Mouse (Mus musculus) midbrain, postnatal 0 days (tissue): ENCODE data around the gene Cdc6. TPM values are rescaled to one million over a fixed set of nuclear protein-coding genes. Genes with fewer than 3 reads are reported as not detected.

Experiments
- ATAC-seq: fragments of 200-750 bp; cut with Nextera tagmentation; 2 replicates; pipeline ENCODE4 v1.8.0; 2017; ENCODE audit warnings: moderate number of reproducible peaks, mild to moderate bottlenecking, moderate TSS enrichment, moderate library complexity; ENCODE audit not compliant: low FRiP score
- DNase-seq: peaks from one replicate; pipeline ENCODE4 v3.0.0-alpha.2; 2015; ENCODE audit warnings: low spot score
- H3K27ac ChIP-seq: fragments of 300-500 bp; sonication (generic); 2 replicates; pipeline ENCODE4 v1.5.1; 2014; ENCODE audit warnings: low read depth, mild to moderate bottlenecking, low read length, mixed read lengths
- H3K27me3 ChIP-seq: fragments of 300-500 bp; sonication (generic); 2 replicates; pipeline ENCODE4 v1.6.1; 2014; ENCODE audit warnings: low read length, control low read depth, mixed read lengths; ENCODE audit not compliant: insufficient read depth
- H3K36me3 ChIP-seq: fragments of 300-500 bp; sonication (generic); 2 replicates; pipeline ENCODE4 v1.6.1; 2014; ENCODE audit warnings: low read length, control low read depth, mixed read lengths; ENCODE audit not compliant: insufficient read depth
- H3K4me1 ChIP-seq: fragments of 300-500 bp; sonication (generic); 2 replicates; pipeline ENCODE4 v1.6.1; 2014; ENCODE audit warnings: mild to moderate bottlenecking, control low read depth, antibody characterized with exemption, low read length, mixed read lengths; ENCODE audit not compliant: insufficient read depth
- H3K4me2 ChIP-seq: fragments of 300-500 bp; sonication (generic); 2 replicates; pipeline ENCODE4 v1.6.1; 2014; ENCODE audit warnings: low read depth, mild to moderate bottlenecking, low read length, mixed read lengths; ENCODE audit not compliant: poor library complexity, severe bottlenecking
- H3K4me3 ChIP-seq: fragments of 300-500 bp; sonication (generic); 2 replicates; pipeline ENCODE4 v1.5.1; 2014; ENCODE audit warnings: low read depth, mild to moderate bottlenecking, low read length, moderate library complexity
- H3K9ac ChIP-seq: fragments of 300-500 bp; sonication (generic); replicated peaks from 2 replicates; pipeline ENCODE4 v1.6.1; 2014; ENCODE audit warnings: mild to moderate bottlenecking, low read length, moderate library complexity, mixed read lengths; ENCODE audit not compliant: poor library complexity, severe bottlenecking
- H3K9me3 ChIP-seq: fragments of 300-500 bp; sonication (generic); 2 replicates; pipeline ENCODE4 v1.6.1; 2016; ENCODE audit warnings: low read length, control low read depth
- CTCF ChIP-seq: IDR thresholded peaks from 2 replicates; pipeline ENCODE4 v1.5.1; 2016; ENCODE audit warnings: antibody characterized with exemption, mild to moderate bottlenecking
- WGBS: fragments of 180-500 bp; shearing (Covaris S2); extraction: QIAGEN DNeasy Blood & Tissue Kit; methylation state at CpG from one replicate; pipeline ENCODE4 v1.1.7; 2014; 5-methylcytosine and 5-hydroxymethylcytosine counted together
- polyA plus RNA-seq: library from polyadenylated mRNA; unstranded; fragments of >200 nt; fragmentation: Nextera tagmentation; extraction: Ambion mirVana; gene quantifications from 2 replicates; pipeline ENCODE4 v1.2.1, GENCODE M21; 2015
- total RNA-seq: library from RNA; depleted of rRNA; stranded (reverse); fragments of >200 nt; gene quantifications from 2 replicates; pipeline ENCODE4 v1.2.3, GENCODE M21; 2014

Cdc6 gene
- total and polyA plus RNA-seq, 2 experiments from 2014 or later = 0.44 to 0.52 TPM

DNA sequence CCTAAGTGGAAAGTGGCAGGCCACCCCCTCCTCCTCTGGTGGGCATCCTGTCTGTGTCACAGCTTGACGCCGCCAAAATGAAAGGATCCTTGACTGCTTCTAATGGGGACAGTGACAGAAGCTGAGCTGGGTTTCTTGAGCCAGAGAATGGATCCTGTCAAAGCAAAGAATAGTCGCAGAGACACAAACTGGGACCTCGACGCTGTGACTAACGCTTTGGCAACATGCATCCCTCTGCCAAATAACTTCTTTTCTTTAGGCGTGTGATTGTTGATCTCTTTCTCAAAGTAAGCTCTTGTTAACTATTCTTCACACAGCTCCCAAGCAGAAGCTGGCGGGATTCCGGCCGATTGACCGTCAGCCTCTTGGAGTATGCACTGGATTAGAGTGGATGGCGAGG, 40.3 kb upstream of the Cdc6 start:
- Histone ChIP-seq H3K27ac (no peak overlapping the region), H3K27me3 (no peaks in the 10 kb centered on the region), H3K4me2 (no peak overlapping the region), H3K4me1 (0 out of 2 replicates have a peak, but pooled peaks cover 6% of the 10 kb centered on the region), H3K9ac (no peak overlapping the region), H3K36me3 (peaks cover 4% of the 10 kb centered on the region; the same call in 1 of the 2 replicates), H3K4me3 (no peak overlapping the region), H3K9me3 (no peaks in the 10 kb centered on the region)
- no peak; the same call in 1 of the 2 replicates for ATAC-seq
- 19% methylated on average over 12 of the region's 12 CpGs for WGBS
- no peak for TF ChIP-seq CTCF
- DNase-seq = peak; percentile 85

DNA sequence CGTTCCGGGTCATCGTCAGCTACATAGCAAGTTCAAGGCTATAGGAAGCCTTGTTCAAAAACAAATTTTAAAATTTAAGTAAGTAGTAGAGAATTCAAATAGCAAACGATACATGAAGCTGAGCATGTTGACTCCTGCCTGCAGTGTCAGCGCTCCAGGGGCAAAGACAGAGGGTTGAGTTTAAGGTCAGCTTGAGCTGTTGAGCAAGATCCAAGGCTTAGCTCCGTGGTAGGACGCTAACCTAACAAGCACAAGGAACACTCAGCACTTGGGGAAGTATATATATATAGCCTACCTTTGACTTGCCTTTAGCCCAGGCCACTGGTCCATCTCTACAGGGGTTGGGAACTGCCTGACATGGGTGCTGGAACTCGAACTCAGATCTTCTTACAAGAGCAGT, 37.7 kb upstream of the Cdc6 start:
- DNase-seq (no peak), ATAC-seq (no peak)
- no peak for TF ChIP-seq CTCF
- H3K36me3 ChIP-seq = peaks cover 4% of the 10 kb centered on the region; the same call in 1 of the 2 replicates
- no peak overlapping the region for H3K4me2 ChIP-seq
- no peak overlapping the region for H3K4me3 ChIP-seq
- WGBS = 95% methylated on average over 8 of the region's 8 CpGs
- no peak overlapping the region for H3K27ac ChIP-seq
- no peaks in the 10 kb centered on the region for H3K9me3 ChIP-seq
- H3K27me3 ChIP-seq = no peaks in the 10 kb centered on the region
- no peaks in the 10 kb centered on the region for H3K4me1 ChIP-seq
- no peak overlapping the region for H3K9ac ChIP-seq

DNA sequence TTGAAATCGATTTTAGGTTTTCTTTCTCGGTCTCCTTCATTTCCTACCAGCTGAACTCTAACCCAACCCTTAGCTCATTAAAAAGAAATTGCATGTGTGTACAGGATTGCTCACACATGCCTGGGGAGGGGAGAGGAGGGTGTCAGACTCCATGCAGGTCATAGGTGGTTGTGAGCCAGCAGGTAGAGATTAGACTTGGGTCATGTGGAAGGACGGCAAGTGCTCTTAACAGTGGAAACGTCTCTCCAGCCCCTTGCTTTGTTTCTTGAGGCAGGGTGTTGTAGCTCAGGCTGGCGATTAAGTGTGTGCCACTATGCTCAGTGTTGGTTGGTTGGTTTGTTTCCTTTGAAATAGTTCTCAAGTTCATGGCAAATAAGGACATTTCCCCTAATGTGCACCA, 36.8 kb upstream of the Cdc6 start:
- Histone ChIP-seq H3K27ac (no peak overlapping the region), H3K4me2 (no peak overlapping the region), H3K9ac (no peak overlapping the region), H3K36me3 (peaks cover 4% of the 10 kb centered on the region; the same call in 1 of the 2 replicates), H3K9me3 (no peaks in the 10 kb centered on the region), H3K4me1 (no peaks in the 10 kb centered on the region), H3K4me3 (no peak overlapping the region), H3K27me3 (no peaks in the 10 kb centered on the region)
- no peak for DNase-seq
- WGBS = 79% methylated on average over 5 of the region's 5 CpGs
- TF ChIP-seq CTCF = no peak
- ATAC-seq = no peak

DNA sequence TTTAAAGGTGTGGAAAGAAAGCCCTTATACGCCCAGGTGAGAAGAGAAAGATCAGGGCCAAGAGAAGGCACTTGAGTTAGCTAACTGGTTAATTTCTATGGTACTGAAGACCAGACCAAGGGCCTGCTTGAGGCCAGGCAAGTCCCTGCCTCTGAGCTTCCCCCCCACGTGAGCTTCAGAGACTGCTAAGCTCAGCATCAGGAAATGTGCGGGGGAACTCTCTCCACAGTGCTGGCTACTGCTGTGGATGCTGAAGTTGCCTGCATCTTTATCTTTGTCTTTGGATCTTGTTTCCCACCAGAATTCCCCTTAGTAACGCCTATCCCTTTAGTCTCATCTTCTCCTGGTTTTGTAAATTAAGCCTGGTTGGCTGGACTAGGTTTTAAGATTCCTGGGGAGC, 36.2 kb upstream of the Cdc6 start:
- Histone ChIP-seq H3K27ac (no peak overlapping the region), H3K4me2 (no peak overlapping the region), H3K9ac (no peak overlapping the region), H3K36me3 (peaks cover 4% of the 10 kb centered on the region; the same call in 1 of the 2 replicates), H3K4me3 (no peak overlapping the region), H3K4me1 (no peaks in the 10 kb centered on the region), H3K27me3 (no peaks in the 10 kb centered on the region), H3K9me3 (no peaks in the 10 kb centered on the region)
- WGBS = 43% methylated on average over 4 of the region's 4 CpGs
- TF ChIP-seq CTCF = no peak
- DNase-seq (no peak), ATAC-seq (no peak)

DNA sequence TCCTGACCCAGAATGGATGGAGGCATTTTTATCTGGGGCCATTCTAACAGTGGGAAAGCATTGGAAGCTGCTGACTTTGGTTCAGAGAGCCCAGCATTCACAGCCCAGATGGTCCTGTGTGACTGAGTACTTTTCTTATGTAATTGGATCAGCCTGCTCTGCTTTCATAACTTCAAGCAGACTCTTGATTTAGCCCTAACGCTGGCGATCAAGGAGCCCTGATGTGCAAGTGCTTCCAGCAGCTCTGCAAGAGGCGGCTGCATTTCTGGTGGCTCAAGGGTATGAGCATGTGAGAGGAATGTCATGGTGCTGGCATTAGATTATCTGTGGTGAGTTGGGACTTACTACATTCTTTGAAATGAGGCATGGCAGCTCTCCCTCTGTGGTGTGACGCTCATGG, 35.6 kb upstream of the Cdc6 start:
- Histone ChIP-seq H3K9me3 (no peaks in the 10 kb centered on the region), H3K36me3 (peaks cover 4% of the 10 kb centered on the region; the same call in 1 of the 2 replicates), H3K4me3 (no peak overlapping the region), H3K27me3 (no peaks in the 10 kb centered on the region), H3K4me1 (no peaks in the 10 kb centered on the region), H3K4me2 (no peak overlapping the region), H3K27ac (peak overlapping the region; percentile 38; the same call in 1 of the 2 replicates), H3K9ac (no peak overlapping the region)
- ATAC-seq = no peak
- no peak for DNase-seq
- no peak for TF ChIP-seq CTCF
- 42% methylated on average over 4 of the region's 4 CpGs for WGBS

DNA sequence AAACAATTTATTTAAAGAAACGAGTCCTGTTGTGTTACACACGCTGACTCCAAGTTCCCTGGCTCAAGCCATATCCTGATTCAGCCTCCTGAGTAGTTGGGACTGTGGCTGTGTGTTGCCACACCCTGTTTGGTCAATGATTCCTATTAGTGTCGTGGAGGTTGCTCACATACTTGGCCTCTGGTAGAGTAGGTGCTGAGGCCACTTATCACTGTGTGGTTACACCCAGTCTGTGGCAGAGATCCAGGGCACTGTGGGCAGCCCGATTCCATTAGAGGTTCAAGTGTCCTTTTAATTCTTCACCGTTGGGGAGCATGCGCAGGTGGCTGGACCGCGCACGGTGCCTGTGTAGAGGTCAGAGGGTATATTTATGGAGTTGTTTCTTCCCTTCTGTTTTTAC, 33.7 kb upstream of the Cdc6 start:
- 94% methylated on average over 9 of the region's 9 CpGs for WGBS
- ATAC-seq (no peak), DNase-seq (no peak)
- no peak overlapping the region for H3K4me2 ChIP-seq
- no peak overlapping the region for H3K4me3 ChIP-seq
- H3K27ac ChIP-seq = no peak overlapping the region
- no peaks in the 10 kb centered on the region for H3K9me3 ChIP-seq
- H3K9ac ChIP-seq = no peak overlapping the region
- H3K27me3 ChIP-seq = no peaks in the 10 kb centered on the region
- H3K4me1 ChIP-seq = no peaks in the 10 kb centered on the region
- no peak for TF ChIP-seq CTCF
- H3K36me3 ChIP-seq = no peaks in the 10 kb centered on the region; the same call in 1 of the 2 replicates
